Mouse (Mus musculus): ENCODE measurements around the gene Tmem63a. TPM values are rescaled to one million over a fixed set of nuclear protein-coding genes. Genes with fewer than 3 reads are reported as not detected.

Tmem63a gene
- total and polyA plus RNA-seq, 3 experiments, result 0.89 to 3.0 (median 2.2) TPM

- TF ChIP-seq POLR2A (IDR thresholded peaks at IDR 0.05; ENCODE audit: low read depth, low read length), result no peak
- no peak for TF ChIP-seq ZNF384 (IDR thresholded peaks at IDR 0.05; ENCODE audit: low read depth, low read length)
- no peak for TF ChIP-seq ZKSCAN1 (IDR thresholded peaks at IDR 0.05; ENCODE audit: borderline replicate concordance, low read depth, low read length)
- peak; percentile 92 for TF ChIP-seq BHLHE40 (IDR thresholded peaks at IDR 0.05; ENCODE audit: low read depth, low read length)
- TF ChIP-seq SMC3 (IDR thresholded peaks at IDR 0.05; ENCODE audit: low read depth, low read length), result no peak
- no peak for TF ChIP-seq KAT2A (IDR thresholded peaks at IDR 0.05; ENCODE audit: insufficient replicate concordance, low read length)
- TF ChIP-seq GABPA (IDR thresholded peaks at IDR 0.05; ENCODE audit: insufficient replicate concordance, low read depth, low read length), result no peak
- peak; percentile 43 for TF ChIP-seq MXI1 (IDR thresholded peaks at IDR 0.05; ENCODE audit: low read depth, low read length)
- TF ChIP-seq ZC3H11A (IDR thresholded peaks at IDR 0.05; ENCODE audit: low read depth, low read length), result no peak
- TF ChIP-seq TCF12 (IDR thresholded peaks at IDR 0.05; ENCODE audit: low read depth, low read length), result no peak
- TF ChIP-seq IRF4 (IDR thresholded peaks at IDR 0.05; ENCODE audit: low read depth, low read length), result no peak
- TF ChIP-seq CHD1 (IDR thresholded peaks at IDR 0.05; ENCODE audit: low read depth, low read length), result no peak
- TF ChIP-seq NELFE (IDR thresholded peaks at IDR 0.05; ENCODE audit: low read depth, low read length), result no peak
- no peak for TF ChIP-seq RCOR1 (conservative IDR thresholded peaks at IDR 0.05; ENCODE audit: low read depth, low read length)
- TF ChIP-seq JUND (conservative IDR thresholded peaks at IDR 0.05; ENCODE audit: low read depth, low read length), result no peak
- TF ChIP-seq PAX5 (IDR thresholded peaks at IDR 0.05; ENCODE audit: low read length), result no peak
- TF ChIP-seq ELF1 (IDR thresholded peaks at IDR 0.05; ENCODE audit: low read depth, low read length), result 0 out of 2 replicates have a peak, but pooled peaks have one; percentile 16
These were observed 74.5 kb downstream of the Tmem63a start (continued) for GRCm38 (mm10) chr1:181016532-181017131.

GRCm38 (mm10) chr1:181017212-181017711 is 75.1 kb downstream of the Tmem63a start:
- H3K4me3 ChIP-seq (replicated peaks in 1 of 3; ENCODE audit: low read depth in 2 of 3, low read length in 2 of 3, poor library complexity in 1 of 3), result peak overlapping the region; percentile 58 to 65 (median 64)
- peaks cover 26% of the 10 kb centered on the region for H3K27me3 ChIP-seq (replicated peaks)
- in situ Hi-C loops (cut with MboI; ENCODE audit: low pct_ligation_motif_present, low pct_unique_long_range_greater_than_20kb, low sequenced_read_pairs) (loop anchor here (25.0 kb wide), 1 partner anchor 520 kb away; no protein-coding TSS in a partner anchor), dilution Hi-C loops (cut with MboI; ENCODE audit: extremely low pct_ligation_motif_present, extremely low pct_unique_long_range_greater_than_20kb, low sequenced_read_pairs) (no loop called here)
- no peaks in the 10 kb centered on the region for H3K79me2 ChIP-seq (replicated peaks; ENCODE audit: control insufficient read depth, extremely low read depth, insufficient read depth, poor library complexity, severe bottlenecking)
- peaks cover 11 to 21% of the 10 kb centered on the region in 2 experiments for H3K4me1 ChIP-seq (ENCODE audit: control insufficient read depth in 1 of 2, insufficient read depth in 2 of 2)
- H3K4me2 ChIP-seq (ENCODE audit: insufficient read depth, low read depth, poor library complexity, severe bottlenecking), result peak overlapping the region; percentile 97
- no peak overlapping the region for H3K27ac ChIP-seq (ENCODE audit: insufficient read depth, low read depth)
- peaks cover 0 to 2% of the 10 kb centered on the region in 2 experiments for H3K36me3 ChIP-seq (replicated peaks in 1 of 2; ENCODE audit: control insufficient read depth in 1 of 2, insufficient read depth in 1 of 2, low read length in 1 of 2)
- H3K9ac ChIP-seq (ENCODE audit: insufficient read depth, low read depth), result peak overlapping the region; percentile 3; the same call in 1 of the 2 replicates
- peaks cover 3% of the 10 kb centered on the region for H3K9me3 ChIP-seq (replicated peaks; ENCODE audit: low read length)
- DNase-seq (ENCODE audit: extremely low read depth), result peak; percentile 84
- TF ChIP-seq E2F4 (IDR thresholded peaks at IDR 0.05; ENCODE audit: insufficient replicate concordance, low read depth, low read length), result no peak
- no peak for TF ChIP-seq MYC (IDR thresholded peaks at IDR 0.05; ENCODE audit: low read depth, low read length)
- no peak for TF ChIP-seq MAFK (IDR thresholded peaks at IDR 0.05; ENCODE audit: insufficient replicate concordance, low read length)
- peak; percentile 44; the same call in 1 of the 2 replicates for TF ChIP-seq SIN3A (IDR thresholded peaks at IDR 0.05; ENCODE audit: low read length)
- no peak for TF ChIP-seq JUND (conservative IDR thresholded peaks at IDR 0.05; ENCODE audit: low read depth, low read length)
- peak; percentile 49; the same call in 1 of the 2 replicates for TF ChIP-seq TCF12 (IDR thresholded peaks at IDR 0.05; ENCODE audit: low read depth, low read length)
- peak; percentile 29; the same call in 1 of the 2 replicates for TF ChIP-seq NELFE (IDR thresholded peaks at IDR 0.05; ENCODE audit: low read depth, low read length)
- no peak for TF ChIP-seq BHLHE40 (IDR thresholded peaks at IDR 0.05; ENCODE audit: low read depth, low read length)
- TF ChIP-seq CTCF (conservative IDR thresholded peaks at IDR 0.05 in 1 of 2, IDR thresholded peaks at IDR 0.05 in 1 of 2; ENCODE audit: low read depth in 2 of 2, low read length in 2 of 2), result 0 out of 4 replicates have a peak, but pooled peaks of 1 of the 2 experiments have one; percentile 2
- TF ChIP-seq ZKSCAN1 (IDR thresholded peaks at IDR 0.05; ENCODE audit: borderline replicate concordance, low read depth, low read length), result no peak
- TF ChIP-seq CHD2 (IDR thresholded peaks at IDR 0.05; ENCODE audit: low read length), result no peak
- TF ChIP-seq PAX5 (IDR thresholded peaks at IDR 0.05; ENCODE audit: low read length), result no peak
- TF ChIP-seq JUN (IDR thresholded peaks at IDR 0.05; ENCODE audit: insufficient read depth, low read depth, low read length), result no peak
- no peak for TF ChIP-seq ELF1 (IDR thresholded peaks at IDR 0.05; ENCODE audit: low read depth, low read length)
- TF ChIP-seq POLR2A (IDR thresholded peaks at IDR 0.05; ENCODE audit: low read depth, low read length), result peak; percentile 47; the same call in 1 of the 2 replicates
- no peak for TF ChIP-seq CHD1 (IDR thresholded peaks at IDR 0.05; ENCODE audit: low read depth, low read length)
- no peak for TF ChIP-seq ZC3H11A (IDR thresholded peaks at IDR 0.05; ENCODE audit: low read depth, low read length)
- no peak for TF ChIP-seq MEF2A (IDR thresholded peaks at IDR 0.05; ENCODE audit: borderline replicate concordance, low read depth, low read length)
- no peak for TF ChIP-seq HCFC1 (IDR thresholded peaks at IDR 0.05; ENCODE audit: low read depth, low read length)
- TF ChIP-seq TBP (conservative IDR thresholded peaks at IDR 0.05; ENCODE audit: low read depth, low read length), result no peak
- no peak for TF ChIP-seq SMC3 (IDR thresholded peaks at IDR 0.05; ENCODE audit: low read depth, low read length)
- no peak for TF ChIP-seq KAT2A (IDR thresholded peaks at IDR 0.05; ENCODE audit: insufficient replicate concordance, low read length)
- no peak for TF ChIP-seq GABPA (IDR thresholded peaks at IDR 0.05; ENCODE audit: insufficient replicate concordance, low read depth, low read length)
- no peak for TF ChIP-seq USF1 (IDR thresholded peaks at IDR 0.05; ENCODE audit: low read depth, low read length)
- TF ChIP-seq NRF1 (IDR thresholded peaks at IDR 0.05; ENCODE audit: low read depth, low read length), result no peak
- TF ChIP-seq ZNF384 (IDR thresholded peaks at IDR 0.05; ENCODE audit: low read depth, low read length), result no peak
- TF ChIP-seq MXI1 (IDR thresholded peaks at IDR 0.05; ENCODE audit: low read depth, low read length), result peak; percentile 40; the same call in 1 of the 2 replicates
- no peak for TF ChIP-seq ETS1 (conservative IDR thresholded peaks at IDR 0.05; ENCODE audit: low read depth, low read length)
- no peak for TF ChIP-seq UBTF (IDR thresholded peaks at IDR 0.05; ENCODE audit: low read depth, low read length)
- TF ChIP-seq ZMIZ1 (IDR thresholded peaks at IDR 0.05; ENCODE audit: low read depth, low read length), result no peak
